Mouse (Mus musculus) CH12.LX (cell line): ENCODE results near the gene Thtpa. TPM values are rescaled to one million over a fixed set of nuclear protein-coding genes. Genes with fewer than 3 reads are reported as not detected.
A peak's percentile ranks its signal among the peaks of the same experiment; 100 is the strongest.

ENCODE experiments used
- DNase-seq: peaks from one replicate; pipeline ENCODE4 v3.0.0-alpha.2; 2013; ENCODE audit errors: extremely low read depth
- H3K27ac ChIP-seq: 2 replicates; pipeline ENCODE4 v1.5.1; 2012; ENCODE audit warnings: low read depth, mild to moderate bottlenecking, control low read depth, moderate library complexity; ENCODE audit not compliant: insufficient read depth
- H3K27me3 ChIP-seq: replicated peaks from 2 replicates; pipeline ENCODE3; 2012; ENCODE audit warnings: inconsistent platforms
- H3K36me3 ChIP-seq, 2 experiments: replicated peaks in 1 of 2; 2 replicates each; pipeline versions ENCODE3 to v1.6.1; 2012; ENCODE audit warnings: inconsistent platforms in 1 of 2, low read length in 1 of 2, mild to moderate bottlenecking in 1 of 2, mixed read lengths in 1 of 2, moderate library complexity in 1 of 2; ENCODE audit not compliant: control insufficient read depth in 1 of 2, insufficient read depth in 1 of 2
- H3K4me1 ChIP-seq, 2 experiments: 2 replicates each; pipeline ENCODE4 v1.6.1; 2012; ENCODE audit warnings: inconsistent platforms in 1 of 2, moderate library complexity in 1 of 2; ENCODE audit not compliant: insufficient read depth in 2 of 2, control insufficient read depth in 1 of 2
- H3K4me2 ChIP-seq: 2 replicates; pipeline ENCODE4 v1.6.1; 2012; ENCODE audit warnings: low read depth, mild to moderate bottlenecking, control low read depth; ENCODE audit not compliant: poor library complexity, insufficient read depth, severe bottlenecking
- H3K4me3 ChIP-seq, 3 experiments: fragments of 150-350 bp in 1 of 3; sonication (generic) in 1 of 3; replicated peaks in 1 of 3; 2 replicates each; pipeline versions ENCODE3 to v1.5.1; 2011 to 2012; ENCODE audit warnings: low read depth in 2 of 3, low read length in 2 of 3, mild to moderate bottlenecking in 2 of 3, moderate library complexity in 2 of 3, control low read depth in 1 of 3, improper control_type of control experiment in 1 of 3, inconsistent platforms in 1 of 3, mixed read lengths in 1 of 3; ENCODE audit not compliant: poor library complexity in 1 of 3
- H3K79me2 ChIP-seq: replicated peaks from 2 replicates; pipeline ENCODE4 v1.6.1; 2012; ENCODE audit warnings: mild to moderate bottlenecking, moderate library complexity; ENCODE audit not compliant: control insufficient read depth, poor library complexity, insufficient read depth, severe bottlenecking; ENCODE audit errors: extremely low read depth
- H3K9ac ChIP-seq: 2 replicates; pipeline ENCODE4 v1.6.1; 2012; ENCODE audit warnings: low read depth, mild to moderate bottlenecking, control low read depth, moderate library complexity; ENCODE audit not compliant: insufficient read depth
- H3K9me3 ChIP-seq: replicated peaks from 2 replicates; pipeline ENCODE3; 2012; ENCODE audit warnings: low read length, inconsistent platforms, mixed read lengths
- BHLHE40 ChIP-seq: IDR thresholded peaks from 2 replicates; pipeline ENCODE4 v1.6.1; 2011; ENCODE audit warnings: mild to moderate bottlenecking, low read depth, low read length, improper control_type of control experiment
- CHD2 ChIP-seq: IDR thresholded peaks from 2 replicates; pipeline ENCODE4 v1.6.1; 2011; ENCODE audit warnings: low read length, improper control_type of control experiment
- CTCF ChIP-seq, 2 experiments: IDR thresholded peaks in 1 of 2; conservative IDR thresholded peaks in 1 of 2; 2 replicates each; pipeline ENCODE4 v1.5.1; 2011 to 2012; ENCODE audit warnings: low read depth in 2 of 2, low read length in 2 of 2, improper control_type of control experiment in 1 of 2, inconsistent platforms in 1 of 2, mild to moderate bottlenecking in 1 of 2, moderate library complexity in 1 of 2
- E2F4 ChIP-seq: IDR thresholded peaks from 2 replicates; pipeline ENCODE4 v1.6.1; 2011; ENCODE audit warnings: low read depth, low read length, improper control_type of control experiment; ENCODE audit not compliant: insufficient replicate concordance
- ELF1 ChIP-seq: IDR thresholded peaks from 2 replicates; pipeline ENCODE4 v1.6.1; 2014; ENCODE audit warnings: low read depth, mild to moderate bottlenecking, inconsistent platforms, low read length, improper control_type of control experiment
- EP300 ChIP-seq: IDR thresholded peaks from 2 replicates; pipeline ENCODE4 v1.6.1; 2011; ENCODE audit warnings: low read length, improper control_type of control experiment
- GABPA ChIP-seq: IDR thresholded peaks from 2 replicates; pipeline ENCODE4 v1.6.1; 2012; ENCODE audit warnings: low read depth, low read length, improper control_type of control experiment, inconsistent platforms; ENCODE audit not compliant: insufficient replicate concordance
- HCFC1 ChIP-seq: IDR thresholded peaks from 2 replicates; pipeline ENCODE4 v1.6.1; 2012; ENCODE audit warnings: low read depth, mild to moderate bottlenecking, inconsistent platforms, low read length, improper control_type of control experiment
- IRF4 ChIP-seq: IDR thresholded peaks from 2 replicates; pipeline ENCODE4 v1.6.1; 2014; ENCODE audit warnings: low read depth, mild to moderate bottlenecking, inconsistent platforms, low read length, improper control_type of control experiment
- JUND ChIP-seq: conservative IDR thresholded peaks from 2 replicates; pipeline ENCODE4 v1.6.1; 2011; ENCODE audit warnings: low read depth, low read length, improper control_type of control experiment
- KAT2A ChIP-seq: IDR thresholded peaks from 2 replicates; pipeline ENCODE4 v1.6.1; 2012; ENCODE audit warnings: low read length, improper control_type of control experiment, inconsistent platforms; ENCODE audit not compliant: insufficient replicate concordance
- MAFK ChIP-seq: IDR thresholded peaks from 2 replicates; pipeline ENCODE4 v1.6.1; 2011; ENCODE audit warnings: low read length, improper control_type of control experiment; ENCODE audit not compliant: insufficient replicate concordance
- MAZ ChIP-seq: IDR thresholded peaks from 2 replicates; pipeline ENCODE4 v1.6.1; 2012; ENCODE audit warnings: low read depth, mild to moderate bottlenecking, inconsistent platforms, low read length, improper control_type of control experiment, moderate library complexity
- MEF2A ChIP-seq: IDR thresholded peaks from 2 replicates; pipeline ENCODE4 v1.6.1; 2014; ENCODE audit warnings: low read depth, mild to moderate bottlenecking, inconsistent platforms, low read length, improper control_type of control experiment, borderline replicate concordance
- MYC ChIP-seq: IDR thresholded peaks from 2 replicates; pipeline ENCODE4 v1.6.1; 2011; ENCODE audit warnings: low read depth, mild to moderate bottlenecking, improper control_type of control experiment, low read length
- NELFE ChIP-seq: IDR thresholded peaks from 2 replicates; pipeline ENCODE4 v1.6.1; 2011; ENCODE audit warnings: low read depth, low read length, improper control_type of control experiment
- PAX5 ChIP-seq: IDR thresholded peaks from 2 replicates; pipeline ENCODE4 v1.6.1; 2012; ENCODE audit warnings: low read length, inconsistent platforms, mixed read lengths
- POLR2AphosphoS2 ChIP-seq: IDR thresholded peaks from 2 replicates; pipeline ENCODE4 v1.6.1; 2011; ENCODE audit warnings: low read depth, low read length, improper control_type of control experiment
- RAD21 ChIP-seq: IDR thresholded peaks from 2 replicates; pipeline ENCODE4 v1.6.1; 2011; ENCODE audit warnings: low read depth, mild to moderate bottlenecking, low read length, improper control_type of control experiment, moderate library complexity
- SMC3 ChIP-seq: IDR thresholded peaks from 2 replicates; pipeline ENCODE4 v1.6.1; 2011; ENCODE audit warnings: low read depth, low read length, improper control_type of control experiment
- TBP ChIP-seq: conservative IDR thresholded peaks from 2 replicates; pipeline ENCODE4 v1.6.1; 2011; ENCODE audit warnings: low read depth, low read length, improper control_type of control experiment
- TCF12 ChIP-seq: IDR thresholded peaks from 2 replicates; pipeline ENCODE4 v1.6.1; 2014; ENCODE audit warnings: low read depth, mild to moderate bottlenecking, inconsistent platforms, low read length, improper control_type of control experiment
- UBTF ChIP-seq: IDR thresholded peaks from 2 replicates; pipeline ENCODE4 v1.6.1; 2012; ENCODE audit warnings: low read depth, mild to moderate bottlenecking, inconsistent platforms, low read length, improper control_type of control experiment, moderate library complexity
- USF1 ChIP-seq: IDR thresholded peaks from 2 replicates; pipeline ENCODE4 v1.6.1; 2014; ENCODE audit warnings: low read depth, mild to moderate bottlenecking, inconsistent platforms, low read length, improper control_type of control experiment
- USF2 ChIP-seq: conservative IDR thresholded peaks from 2 replicates; pipeline ENCODE4 v1.6.1; 2011; ENCODE audit warnings: low read depth, low read length, improper control_type of control experiment
- ZKSCAN1 ChIP-seq: IDR thresholded peaks from 2 replicates; pipeline ENCODE4 v1.6.1; 2012; ENCODE audit warnings: low read depth, inconsistent platforms, low read length, improper control_type of control experiment, borderline replicate concordance
- dilution Hi-C: fragments of 300-500 bp; cut with MboI; formaldehyde crosslinking; loops from 2 replicates; pipeline ENCODE4 v1.14.3; 2020; ENCODE audit warnings: low sequenced_read_pairs; ENCODE audit not compliant: extremely low pct_unique_long_range_greater_than_20kb, extremely low pct_ligation_motif_present
- in situ Hi-C: fragments of 300-500 bp; cut with MboI; formaldehyde crosslinking; loops from 3 replicates; pipeline ENCODE4 v1.14.3; 2019; ENCODE audit warnings: low sequenced_read_pairs, low pct_ligation_motif_present, low pct_unique_long_range_greater_than_20kb, mixed read lengths
- polyA plus RNA-seq: library from polyadenylated mRNA; unstranded; fragments of >175 nt; gene quantifications from 2 replicates; pipeline ENCODE4 v1.2.1, GENCODE M21; 2012; ENCODE audit warnings: low read depth; ENCODE audit not compliant: insufficient read length
- total RNA-seq, 2 experiments: library from RNA; depleted of rRNA; stranded (reverse); fragments of 300-350 nt in 1 of 2; fragments of >200 nt in 1 of 2; gene quantifications; 2 replicates each; pipeline ENCODE4 v1.2.3; 2012 to 2014

Gene Thtpa
- total and polyA plus RNA-seq, 3 experiments: 4.0 to 9.4 (median 6.7) TPM

DNA sequence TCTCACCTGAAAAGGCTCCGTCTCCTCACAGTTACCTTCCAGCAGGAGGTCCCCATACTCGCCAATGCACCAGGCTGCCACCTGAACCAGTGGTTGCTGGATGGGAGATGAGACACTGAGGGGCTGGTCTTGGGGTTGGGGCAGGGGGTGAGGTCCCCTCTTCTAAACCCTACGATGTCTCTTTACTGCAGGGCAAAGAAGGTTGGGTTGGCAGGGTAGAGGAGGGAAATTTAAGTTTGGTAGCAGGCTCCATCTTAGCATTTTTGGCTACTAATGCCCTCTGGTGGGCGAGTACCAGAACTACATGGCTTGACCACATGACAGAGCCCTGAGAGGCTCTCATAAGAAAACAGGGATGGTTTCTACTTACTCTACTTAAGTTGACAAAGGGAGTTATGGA, 7.0 kb downstream of the Thtpa start:
- no peaks in the 10 kb centered on the region for H3K27me3 ChIP-seq
- no peaks in the 10 kb centered on the region for H3K79me2 ChIP-seq
- no peaks in the 10 kb centered on the region for H3K9me3 ChIP-seq
- no peak overlapping the region for H3K27ac ChIP-seq
- H3K4me1 ChIP-seq: peaks cover 3 to 28% of the 10 kb centered on the region in 2 experiments
- DNase-seq: peak; percentile 63
- in situ Hi-C loops: no loop called here
- no peak overlapping the region for H3K4me3 ChIP-seq
- TF ChIP-seq CTCF (conservative IDR thresholded peaks at IDR 0.05 in 1 of 2, IDR thresholded peaks at IDR 0.05 in 1 of 2; ENCODE audit: low read depth in 2 of 2, low read length in 2 of 2): peak; percentile 69 to 74
- TF ChIP-seq NELFE: no peak
- no peak for TF ChIP-seq POLR2AphosphoS2
- peak; percentile 49 for TF ChIP-seq RAD21
- no peak for TF ChIP-seq UBTF
- TF ChIP-seq ELF1: no peak
- TF ChIP-seq USF1: 0 out of 2 replicates have a peak, but pooled peaks have one; percentile 2
- TF ChIP-seq TCF12: no peak
- no peak for TF ChIP-seq TBP
- no peak for TF ChIP-seq MEF2A
- peak; percentile 20; the same call in 1 of the 2 replicates for TF ChIP-seq MYC
- no peak for TF ChIP-seq JUND
- TF ChIP-seq PAX5: no peak
- no peak for TF ChIP-seq IRF4
- no peak for TF ChIP-seq MAZ
- TF ChIP-seq GABPA: no peak
- no peak for TF ChIP-seq ZKSCAN1
- no peak for TF ChIP-seq E2F4
- no peak for TF ChIP-seq HCFC1
- TF ChIP-seq BHLHE40: no peak
- TF ChIP-seq USF2: no peak
- no peak for TF ChIP-seq KAT2A
- no peak for TF ChIP-seq CHD2
- no peak for TF ChIP-seq EP300
- peak; percentile 68 for TF ChIP-seq SMC3
- no peak for TF ChIP-seq MAFK
- no peak overlapping the region for H3K9ac ChIP-seq
- no peak overlapping the region for H3K4me2 ChIP-seq
- dilution Hi-C loops: no loop called here
- H3K36me3 ChIP-seq: peaks cover 41 to 85% of the 10 kb centered on the region in 2 experiments
